Mouse (Mus musculus) gastrocnemius, postnatal 14 days (tissue): ENCODE data around the gene Aldh1l1. TPM values are rescaled to one million over a fixed set of nuclear protein-coding genes. Genes with fewer than 3 reads are reported as not detected.

Experiments
- DNase-seq: peaks from one replicate; pipeline ENCODE4 v3.0.0; 2021; ENCODE audit warnings: mixed read lengths
- intact Hi-C: fragments of 180-260 bp; cut with DNase I; formaldehyde crosslinking; loops from one replicate; pipeline ENCODE4 v1.15.1; 2025; ENCODE audit warnings: low total_unique reads
- total RNA-seq, 2 experiments: library from RNA; stranded (reverse); gene quantifications; 2 replicates each; pipeline ENCODE4 v1.2.3; 2021

The Aldh1l1 gene
- total RNA-seq, 2 experiments from 2014 or later: 3.0 to 6.8 TPM

DNA sequence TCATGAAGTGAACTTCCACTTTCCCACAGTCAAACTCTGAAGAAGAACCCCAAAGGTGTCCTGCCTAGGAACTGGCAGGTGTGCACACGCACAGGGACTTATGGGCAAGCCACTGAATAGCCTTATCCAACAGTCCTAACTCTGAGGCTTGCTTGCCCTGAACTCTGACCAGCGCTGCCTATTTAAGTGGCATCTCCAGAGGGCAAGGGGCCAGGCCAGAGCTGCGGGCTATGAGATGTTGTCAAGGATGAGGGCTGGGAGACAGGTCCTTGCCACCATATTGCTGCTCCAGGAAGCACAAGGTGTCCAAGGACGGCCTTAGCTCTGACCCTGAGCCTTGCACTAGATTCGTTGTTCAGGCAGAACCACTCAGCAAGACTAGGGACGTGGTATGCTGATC, 17.2 kb upstream of the Aldh1l1 start:
- DNase-seq: no peak
- intact Hi-C loops: no loop called here

DNA sequence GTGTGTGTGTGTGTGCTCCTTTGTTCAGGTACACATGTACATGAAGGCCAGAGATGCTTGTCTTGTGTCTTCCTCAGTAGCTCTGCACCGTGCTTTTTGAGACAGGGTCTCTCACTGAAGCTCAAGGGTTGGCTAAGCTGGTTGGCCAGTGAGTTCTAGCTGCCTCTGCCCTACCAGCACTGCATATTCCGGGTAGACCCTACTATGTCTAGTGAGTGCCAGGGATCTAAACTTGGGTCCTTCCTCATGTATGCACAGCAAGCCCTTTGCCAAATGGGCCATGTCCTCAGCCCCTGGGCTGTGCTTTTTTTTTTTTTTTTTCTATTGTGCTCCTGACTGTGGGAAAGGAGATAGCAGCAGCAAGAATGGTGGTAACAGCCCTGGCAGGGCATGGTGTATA, 16.0 kb upstream of the Aldh1l1 start:
- intact Hi-C loops: no loop called here
- DNase-seq: no peak

- intact Hi-C loops: no loop called here
- DNase-seq: peak; percentile 64
Measured at GRCm38 (mm10) chr6:90470947-90471541, 15.2 kb upstream of the Aldh1l1 start.

GRCm38 (mm10) chr6:90472079-90472478, 14.1 kb upstream of the Aldh1l1 start:
- no peak for DNase-seq
- intact Hi-C loops: no loop called here

- intact Hi-C loops: no loop called here
- no peak for DNase-seq
Measured at GRCm38 (mm10) chr6:90472697-90473096, 13.5 kb upstream of the Aldh1l1 start.

DNA sequence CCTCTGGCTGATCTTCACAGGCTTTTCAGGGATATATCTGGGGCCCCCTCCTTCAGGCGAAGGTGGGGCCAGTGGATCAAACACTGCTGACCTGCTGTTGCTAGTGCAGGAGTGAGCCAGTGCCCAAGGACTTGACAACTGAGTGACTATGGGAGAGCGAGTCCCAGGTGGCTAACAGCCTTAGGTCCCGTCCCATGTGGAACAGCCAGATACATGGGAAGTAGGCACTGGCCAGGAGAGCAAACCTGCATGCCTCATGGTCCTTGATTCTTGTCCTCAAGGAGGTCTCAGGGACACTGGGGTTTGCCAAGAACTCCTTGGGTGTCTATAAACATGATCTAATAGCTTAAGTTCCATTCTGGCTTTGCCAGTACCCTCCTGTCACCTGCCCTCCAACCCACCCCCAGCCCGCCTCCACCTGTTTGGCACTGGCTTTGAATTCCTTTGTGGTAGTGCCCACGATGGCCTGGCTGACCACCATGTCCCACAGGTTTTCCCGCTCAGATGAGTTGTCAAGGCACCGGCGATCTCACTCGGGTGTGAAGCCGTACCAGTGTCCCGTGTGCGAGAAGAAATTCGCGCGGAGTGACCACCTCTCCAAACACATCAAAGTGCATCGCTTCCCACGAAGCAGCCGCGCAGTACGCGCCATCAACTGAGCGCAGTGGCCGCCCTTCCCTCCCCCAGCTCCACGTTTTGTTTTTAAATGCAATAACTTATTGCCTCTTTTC, 12.4 kb upstream of the Aldh1l1 start:
- intact Hi-C loops: no loop called here

DNA sequence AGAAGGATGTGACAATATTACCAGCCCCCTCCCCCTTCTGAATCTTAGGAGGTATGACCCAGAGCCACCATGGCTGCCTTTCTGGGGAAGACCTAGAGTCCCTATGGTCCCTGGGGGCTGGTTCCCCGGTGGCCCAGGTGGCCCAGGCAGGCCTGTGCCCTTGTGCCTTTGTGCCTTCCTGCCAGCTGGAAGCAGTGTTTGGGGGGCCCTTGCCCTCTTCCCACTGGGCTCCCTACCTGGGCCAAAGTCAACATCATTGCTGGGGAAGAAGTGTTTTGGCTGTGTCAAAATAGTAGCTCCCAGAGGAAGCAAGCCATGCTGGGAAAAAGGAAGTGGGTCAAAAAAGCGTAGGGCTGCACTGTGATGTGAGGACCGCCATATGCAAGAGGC, 11.9 kb upstream of the Aldh1l1 start:
- no peak for DNase-seq
- intact Hi-C loops: no loop called here

More for the DNA sequence above, 12.4 kb upstream of the Aldh1l1 start:
- DNase-seq: no peak

- intact Hi-C loops: no loop called here
- DNase-seq: no peak
Measured at GRCm38 (mm10) chr6:90475176-90475853, 10.9 kb upstream of the Aldh1l1 start.

- intact Hi-C loops: no loop called here
- DNase-seq: no peak
Measured at GRCm38 (mm10) chr6:90475854-90476212, 10.4 kb upstream of the Aldh1l1 start.

DNA sequence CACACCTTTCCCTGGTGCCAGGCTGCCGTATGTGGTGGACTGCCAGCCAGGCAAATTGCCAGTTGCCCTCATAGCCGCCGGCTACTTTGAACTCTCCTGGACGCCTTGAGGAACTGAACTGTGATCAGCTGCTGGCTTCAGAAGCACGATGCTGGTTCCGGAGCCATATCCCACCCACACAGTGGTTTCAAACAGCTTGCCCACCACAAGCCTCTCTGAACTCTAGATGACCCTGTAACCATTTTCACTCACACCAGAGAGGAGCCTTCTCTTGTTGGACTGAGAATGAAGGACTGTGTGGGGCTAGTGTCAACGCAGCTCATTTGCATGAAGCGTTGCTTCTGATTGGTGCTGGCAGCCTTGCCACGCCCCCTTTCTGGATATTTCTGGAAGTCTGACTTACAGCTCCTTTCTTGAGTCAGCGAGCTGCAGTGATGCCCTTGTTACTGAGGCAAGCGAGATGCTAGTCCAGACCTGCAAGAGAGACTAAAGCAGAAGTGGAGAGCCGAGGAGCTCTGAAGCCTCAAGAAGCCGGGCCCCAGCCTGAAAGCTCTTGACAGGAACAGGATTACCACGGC, 9.2 kb upstream of the Aldh1l1 start:
- intact Hi-C loops: no loop called here
- peak; percentile 76 for DNase-seq

- DNase-seq: no peak
- intact Hi-C loops: no loop called here
Measured at GRCm38 (mm10) chr6:90484249-90484648, 2.0 kb upstream of the Aldh1l1 start.

DNA sequence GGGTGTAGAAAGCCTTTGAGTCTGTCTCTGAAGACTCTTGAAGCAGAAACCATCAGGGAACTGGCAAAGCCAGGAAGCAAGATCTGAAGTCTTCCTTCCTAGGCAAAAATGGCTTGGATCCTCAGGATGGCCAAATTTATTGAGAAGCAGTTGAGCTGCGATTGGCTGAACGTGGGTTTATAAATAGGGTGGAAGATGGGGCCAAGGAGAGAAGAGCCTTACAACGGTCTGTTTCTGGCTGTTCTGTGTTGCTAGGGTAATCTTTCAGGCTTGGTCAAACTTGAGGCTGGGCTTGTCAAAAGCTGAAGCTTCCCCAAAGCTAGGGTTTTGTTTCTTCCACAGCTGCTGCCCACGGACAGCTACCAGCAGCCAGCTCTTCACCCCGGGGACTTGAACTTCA, 1.4 kb upstream of the Aldh1l1 start:
- no peak for DNase-seq
- intact Hi-C loops: no loop called here

GRCm38 (mm10) chr6:90487531-90487930, 1.3 kb downstream of the Aldh1l1 start:
- no peak for DNase-seq
- intact Hi-C loops: no loop called here

DNA sequence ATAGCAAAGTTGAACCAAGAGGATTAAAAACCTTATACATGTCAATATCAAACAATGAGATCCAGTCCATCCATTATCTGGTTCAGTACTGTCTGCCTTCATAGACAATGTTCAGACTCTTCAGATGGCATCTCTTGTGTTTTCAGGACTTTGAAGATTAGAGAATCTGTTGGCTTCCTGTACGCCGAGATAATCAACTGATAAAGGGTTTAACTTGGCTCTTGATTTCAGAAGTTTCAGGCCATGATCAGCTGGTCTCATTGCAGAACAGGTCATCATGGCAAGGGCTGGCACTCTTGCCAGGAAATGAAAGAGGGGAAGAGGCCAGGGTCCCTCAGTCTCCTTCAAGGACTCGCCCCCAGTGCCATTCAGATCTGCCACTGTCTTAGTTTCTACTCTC, 3.3 kb downstream of the Aldh1l1 start:
- intact Hi-C loops: no loop called here

DNA sequence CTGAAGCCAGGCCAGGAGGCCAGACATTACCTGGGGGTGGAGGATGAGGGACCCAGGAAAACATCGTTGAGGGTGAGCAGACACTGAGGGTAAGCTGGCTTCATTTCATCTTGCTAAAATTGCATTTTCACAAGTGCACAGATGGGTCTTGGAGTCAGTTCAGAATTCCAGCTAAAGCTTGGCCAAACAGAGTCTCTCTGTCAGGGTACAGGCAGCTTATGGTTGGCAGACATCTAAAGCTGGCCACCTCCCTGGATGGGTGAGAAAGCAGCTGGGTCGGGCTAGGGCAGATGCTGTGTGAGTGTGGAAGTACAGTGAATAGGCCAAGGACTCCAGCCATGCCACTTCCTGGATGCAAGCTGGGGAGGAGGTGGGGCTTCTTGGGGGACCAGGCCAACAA, 4.7 kb downstream of the Aldh1l1 start:
- no peak for DNase-seq
- intact Hi-C loops: no loop called here

More for the DNA sequence above, 3.3 kb downstream of the Aldh1l1 start:
- DNase-seq: no peak

DNA sequence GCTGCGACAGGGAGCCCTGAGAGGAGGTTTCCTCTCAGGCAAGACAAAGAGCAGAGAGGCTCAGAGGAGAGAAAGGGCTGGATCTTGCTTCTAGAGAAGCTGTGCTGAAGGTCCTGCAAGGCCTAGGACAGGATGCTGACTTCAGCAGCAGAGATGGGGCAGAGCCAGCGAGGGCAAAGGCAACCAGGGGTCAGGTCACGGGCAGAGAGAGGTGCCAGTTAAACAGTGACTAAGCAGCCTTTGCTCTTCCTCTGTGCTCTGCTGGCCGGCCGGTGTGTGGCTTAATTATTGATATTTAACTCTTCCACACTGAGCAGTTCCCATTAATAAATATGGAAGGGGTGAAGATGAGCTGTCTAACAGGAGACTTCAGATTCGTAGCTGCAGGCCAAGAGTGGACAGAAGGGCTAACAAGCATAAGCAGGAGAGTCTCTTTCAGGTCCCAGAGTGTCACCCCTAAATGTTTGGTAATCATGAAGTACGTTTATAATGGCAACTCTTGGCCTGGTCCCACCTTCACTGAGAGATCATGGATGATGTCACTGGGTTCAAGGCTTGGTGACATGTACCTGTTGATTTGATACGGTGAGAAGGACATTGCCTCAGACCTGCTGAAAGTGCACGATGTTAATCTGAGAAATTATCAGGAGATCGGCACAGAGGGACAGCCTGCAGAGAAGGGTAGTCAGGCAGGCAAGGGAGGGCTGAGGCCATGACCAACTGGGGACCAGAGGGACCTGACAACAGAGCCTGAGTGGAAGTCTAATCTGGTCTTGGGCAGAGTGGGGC, 5.9 kb downstream of the Aldh1l1 start:
- intact Hi-C loops: no loop called here
- DNase-seq: peak; percentile 26

- intact Hi-C loops: no loop called here
- no peak for DNase-seq
Measured at GRCm38 (mm10) chr6:90494155-90494554, 7.9 kb downstream of the Aldh1l1 start.

GRCm38 (mm10) chr6:90494566-90494965, 8.3 kb downstream of the Aldh1l1 start:
- no peak for DNase-seq
- intact Hi-C loops: no loop called here

DNA sequence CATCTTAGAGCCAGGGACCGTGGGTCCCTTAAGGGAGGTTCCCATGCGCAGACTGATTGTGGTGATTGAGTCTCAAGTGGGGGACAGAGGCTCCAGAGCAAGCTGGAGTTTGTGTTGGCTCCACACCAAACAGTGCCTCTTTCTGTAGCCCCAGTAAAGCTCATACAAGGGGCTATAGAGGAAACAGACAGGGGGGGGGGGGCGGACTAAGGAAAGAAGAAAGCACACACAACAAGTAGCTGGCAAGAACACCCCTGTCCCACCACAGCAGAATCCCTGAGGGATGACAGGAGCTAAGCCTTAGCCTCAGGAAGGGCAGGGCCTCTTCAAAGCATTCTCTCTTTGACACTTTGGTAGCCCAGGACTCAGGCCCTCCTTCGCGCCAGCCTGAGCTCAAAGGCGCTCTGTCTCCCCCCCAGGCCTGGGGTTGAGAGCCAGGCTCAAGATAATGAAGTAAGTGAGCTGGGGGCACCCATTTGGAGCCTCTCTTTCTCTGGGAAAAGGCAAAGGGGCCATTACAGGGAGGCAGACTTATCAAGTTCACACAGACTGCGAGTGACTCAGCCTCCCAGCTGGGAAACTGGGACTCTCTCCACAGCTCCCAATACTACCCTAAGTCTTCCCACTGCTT, 9.2 kb downstream of the Aldh1l1 start:
- DNase-seq: peak; percentile 32
- intact Hi-C loops: no loop called here
